Mouse (Mus musculus) stomach, embryonic 16.5 days (tissue): Measurements from ENCODE around the gene Pla2g3. TPM values are rescaled to one million over a fixed set of nuclear protein-coding genes. Genes with fewer than 3 reads are reported as not detected.

Experiments used
- ATAC-seq: fragments of 200-750 bp; cut with Nextera tagmentation; 2 replicates; pipeline ENCODE4 v1.8.0; 2017; ENCODE audit warnings: moderate number of reproducible peaks, moderate TSS enrichment; ENCODE audit not compliant: insufficient read depth, low FRiP score
- H3K27ac ChIP-seq: fragments of 300-500 bp; sonication (generic); 2 replicates; pipeline ENCODE4 v1.5.1; 2014; ENCODE audit warnings: low read length
- H3K27me3 ChIP-seq: fragments of 300-500 bp; sonication (generic); 2 replicates; pipeline ENCODE4 v1.6.1; 2014; ENCODE audit warnings: low read length, control low read depth, mixed read lengths; ENCODE audit not compliant: control insufficient read depth, insufficient read depth
- H3K36me3 ChIP-seq: fragments of 300-500 bp; sonication (generic); 2 replicates; pipeline ENCODE4 v1.6.1; 2014; ENCODE audit warnings: low read length; ENCODE audit not compliant: control insufficient read depth, insufficient read depth
- H3K4me1 ChIP-seq: fragments of 300-500 bp; sonication (generic); 2 replicates; pipeline ENCODE4 v1.6.1; 2014; ENCODE audit warnings: low read length, control low read depth, mixed read lengths; ENCODE audit not compliant: control insufficient read depth, insufficient read depth
- H3K4me2 ChIP-seq: fragments of 300-500 bp; sonication (generic); 2 replicates; pipeline ENCODE4 v1.6.1; 2014; ENCODE audit warnings: low read depth, low read length, mixed read lengths
- H3K4me3 ChIP-seq: fragments of 300-500 bp; sonication (generic); replicated peaks from 2 replicates; pipeline ENCODE4 v1.5.1; 2014; ENCODE audit warnings: mild to moderate bottlenecking, low read length
- H3K9ac ChIP-seq: fragments of 300-500 bp; sonication (generic); 2 replicates; pipeline ENCODE4 v1.6.1; 2014; ENCODE audit warnings: low read length
- H3K9me3 ChIP-seq: fragments of 300-500 bp; sonication (generic); replicated peaks from 2 replicates; pipeline ENCODE4 v1.6.1; 2016; ENCODE audit warnings: low read length, control low read depth; ENCODE audit not compliant: control insufficient read depth
- WGBS: fragments of 180-500 bp; shearing (Covaris S2); extraction: QIAGEN DNeasy Blood & Tissue Kit; methylation state at CpG from one replicate; pipeline ENCODE4 v1.1.7; 2014; 5-methylcytosine and 5-hydroxymethylcytosine counted together
- polyA plus RNA-seq: library from polyadenylated mRNA; unstranded; fragments of >200 nt; fragmentation: Nextera tagmentation; extraction: Ambion mirVana; gene quantifications from 2 replicates; pipeline ENCODE4 v1.2.1, GENCODE M21; 2015

The Pla2g3 gene
- polyA plus RNA-seq, 1 experiment from 2014 or later, result 1.8 TPM

GRCm38 (mm10) chr11:3502459-3503072, 14.5 kb downstream of the Pla2g3 start:
- 74% methylated on average over 18 of the region's 18 CpGs for WGBS

GRCm38 (mm10) chr11:3503755-3504693, 15.9 kb downstream of the Pla2g3 start:
- no peak overlapping the region for H3K27ac ChIP-seq
- H3K9ac ChIP-seq, result peak overlapping the region; percentile 62
- WGBS, result 53% methylated on average over 11 of the region's 11 CpGs
- peak overlapping the region; percentile 45 for H3K4me2 ChIP-seq
- 0 out of 2 replicates have a peak, but pooled peaks cover 4% of the 10 kb centered on the region for H3K4me1 ChIP-seq
- no peak for ATAC-seq
- no peaks in the 10 kb centered on the region for H3K9me3 ChIP-seq
- H3K4me3 ChIP-seq, result peak overlapping the region; percentile 40
- no peaks in the 10 kb centered on the region for H3K27me3 ChIP-seq
- H3K36me3 ChIP-seq, result no peaks in the 10 kb centered on the region

More at GRCm38 (mm10) chr11:3502459-3503072, 14.5 kb downstream of the Pla2g3 start:
- Histone ChIP-seq H3K4me1 (no peaks in the 10 kb centered on the region), H3K27ac (no peak overlapping the region), H3K9me3 (no peaks in the 10 kb centered on the region), H3K4me3 (no peak overlapping the region), H3K27me3 (no peaks in the 10 kb centered on the region), H3K4me2 (no peak overlapping the region), H3K36me3 (no peaks in the 10 kb centered on the region), H3K9ac (no peak overlapping the region)
- ATAC-seq, result no peak

- no peak overlapping the region for H3K4me2 ChIP-seq
- peak overlapping the region; percentile 19; the same call in 1 of the 2 replicates for H3K9ac ChIP-seq
- H3K27me3 ChIP-seq, result no peaks in the 10 kb centered on the region
- no peak overlapping the region for H3K4me3 ChIP-seq
- H3K4me1 ChIP-seq, result 0 out of 2 replicates have a peak, but pooled peaks cover 4% of the 10 kb centered on the region
- H3K27ac ChIP-seq, result no peak overlapping the region
- no peaks in the 10 kb centered on the region for H3K36me3 ChIP-seq
- no peaks in the 10 kb centered on the region for H3K9me3 ChIP-seq
- 30% methylated on average over 7 of the region's 7 CpGs for WGBS
- ATAC-seq, result no peak; the same call in 1 of the 2 replicates
Observed at GRCm38 (mm10) chr11:3508226-3508625, 20.1 kb downstream of the Pla2g3 start.

GRCm38 (mm10) chr11:3509181-3510085, 21.3 kb downstream of the Pla2g3 start:
- H3K9ac ChIP-seq, result no peak overlapping the region
- H3K27ac ChIP-seq, result no peak overlapping the region
- no peaks in the 10 kb centered on the region for H3K36me3 ChIP-seq
- 55% methylated on average over 8 of the region's 8 CpGs for WGBS
- no peaks in the 10 kb centered on the region for H3K9me3 ChIP-seq
- H3K27me3 ChIP-seq, result no peaks in the 10 kb centered on the region
- H3K4me3 ChIP-seq, result no peak overlapping the region
- ATAC-seq, result no peak
- H3K4me2 ChIP-seq, result no peak overlapping the region
- H3K4me1 ChIP-seq, result 0 out of 2 replicates have a peak, but pooled peaks cover 4% of the 10 kb centered on the region

GRCm38 (mm10) chr11:3510321-3510720, 22.2 kb downstream of the Pla2g3 start:
- H3K4me2 ChIP-seq, result no peak overlapping the region
- H3K27me3 ChIP-seq, result no peaks in the 10 kb centered on the region
- no peaks in the 10 kb centered on the region for H3K36me3 ChIP-seq
- no peak overlapping the region for H3K27ac ChIP-seq
- 0 out of 2 replicates have a peak, but pooled peaks cover 4% of the 10 kb centered on the region for H3K4me1 ChIP-seq
- no peak overlapping the region for H3K9ac ChIP-seq
- 73% methylated on average over 2 of the region's 2 CpGs for whole genome bisulfite sequencing
- H3K4me3 ChIP-seq, result no peak overlapping the region
- no peaks in the 10 kb centered on the region for H3K9me3 ChIP-seq
- ATAC-seq, result no peak

- H3K27ac ChIP-seq, result no peak overlapping the region
- no peak overlapping the region for H3K9ac ChIP-seq
- no peak overlapping the region for H3K4me3 ChIP-seq
- H3K27me3 ChIP-seq, result no peaks in the 10 kb centered on the region
- no peaks in the 10 kb centered on the region for H3K9me3 ChIP-seq
- no peak overlapping the region for H3K4me2 ChIP-seq
- no peak for ATAC-seq
- 89% methylated on average over 6 of the region's 6 CpGs for WGBS
- H3K4me1 ChIP-seq, result peaks cover 22% of the 10 kb centered on the region
- H3K36me3 ChIP-seq, result no peaks in the 10 kb centered on the region
Observed at GRCm38 (mm10) chr11:3513291-3513690, 25.2 kb downstream of the Pla2g3 start.

- H3K4me3 ChIP-seq, result peak within 1 kb of the TSS; percentile 64
- no peaks in the 10 kb centered on the region for H3K27me3 ChIP-seq
- H3K9ac ChIP-seq, result peak within 1 kb of the TSS; percentile 81
- H3K4me2 ChIP-seq, result peak within 1 kb of the TSS; percentile 66
- no peaks in the 10 kb centered on the region for H3K36me3 ChIP-seq
- H3K4me1 ChIP-seq, result peaks cover 20% of the 10 kb centered on the region
- no peaks in the 10 kb centered on the region for H3K9me3 ChIP-seq
- WGBS, result 1% methylated on average over 26 of the region's 26 CpGs
- peak; percentile 84 for ATAC-seq
- H3K27ac ChIP-seq, result peak within 1 kb of the TSS; percentile 72; the same call in 1 of the 2 replicates
Observed at GRCm38 (mm10) chr11:3514529-3515054, 26.5 kb downstream of the Pla2g3 start, which contains the start of gene Selenom. TSS of gene Selenom (plus strand) at chr11:3514684.

GRCm38 (mm10) chr11:3515216-3515615, 27.1 kb downstream of the Pla2g3 start:
- peak; percentile 2; the same call in 1 of the 2 replicates for ATAC-seq
- Histone ChIP-seq H3K9me3 (no peaks in the 10 kb centered on the region), H3K36me3 (no peaks in the 10 kb centered on the region), H3K27me3 (no peaks in the 10 kb centered on the region), H3K4me1 (peaks cover 20% of the 10 kb centered on the region), H3K4me3 (peak overlapping the region; percentile 64), H3K4me2 (peak overlapping the region; percentile 66), H3K9ac (peak overlapping the region; percentile 81), H3K27ac (peak overlapping the region; percentile 72; the same call in 1 of the 2 replicates)
- 22% methylated on average over 4 of the region's 4 CpGs for WGBS
